Mouse (Mus musculus): ENCODE data around the gene Ankrd13b. TPM values are rescaled to one million over a fixed set of nuclear protein-coding genes. Genes with fewer than 3 reads are reported as not detected.

Ankrd13b gene
- total RNA-seq, 2 experiments from 2014 or later: 7.3 to 8.3 TPM

DNA sequence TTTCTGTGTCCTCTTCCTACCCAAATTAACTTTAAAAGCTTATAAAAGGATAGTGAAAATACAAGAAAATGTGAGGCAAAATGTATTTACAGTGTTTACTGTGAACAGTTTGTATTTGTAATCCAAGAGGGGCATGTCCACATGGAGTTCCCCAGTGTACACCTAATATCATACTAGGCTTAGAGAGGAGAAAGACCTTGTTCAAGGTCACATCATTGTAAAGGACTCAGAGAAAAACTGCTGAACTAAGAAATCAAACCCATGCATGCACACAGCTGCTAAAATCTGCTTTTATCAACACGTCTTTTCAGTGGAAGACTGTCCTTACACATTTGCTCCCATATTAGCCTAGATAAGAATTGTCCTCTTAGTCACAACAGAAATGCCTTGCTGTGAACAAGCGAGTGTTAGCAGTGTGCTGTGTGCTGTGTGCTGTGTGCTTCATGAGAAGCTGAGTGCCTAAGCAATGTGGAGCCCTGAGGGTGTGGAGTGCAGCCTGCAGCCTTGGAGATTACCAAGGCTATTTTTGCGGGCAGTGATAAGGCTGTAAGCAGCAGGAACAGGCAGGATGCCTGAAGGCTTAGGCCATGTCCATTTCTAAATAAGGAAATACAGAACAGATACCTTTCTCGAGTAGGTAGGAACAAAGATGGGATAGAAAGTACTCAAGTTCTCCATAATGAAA lies 66.2 kb downstream of the Ankrd13b start:
- intact Hi-C loops (cut with DNase I): loop anchor here (5.0 kb wide), 1 partner anchor 76 kb away; no protein-coding TSS in a partner anchor
- no peak for DNase-seq

Other genes starting within 250 kb of the Ankrd13b start
- 100 to 1,000 TPM; 140 to 181 TPM for gene Coro6, start 27.3 kb downstream of the Ankrd13b start, total RNA-seq (2021)
- 10 to 100 TPM; 23.9 to 25.5 TPM for gene Git1, start 3.9 kb upstream of the Ankrd13b start, total RNA-seq (2021)
- gene Abhd15, start 25.4 kb upstream of the Ankrd13b start, total RNA-seq (2021): under 1 TPM; 0.28 to 0.52 TPM
- gene Trp53i13, start 26.3 kb upstream of the Ankrd13b start, total RNA-seq (2021): 1 to 10 TPM; 2.9 to 3.6 TPM
- gene Gm10392, start 29.5 kb upstream of the Ankrd13b start, total RNA-seq (2021): not detected
- gene Taok1, start 118.1 kb upstream of the Ankrd13b start, total RNA-seq (2021): 10 to 100 TPM; 33.7 to 36.4 TPM
- gene Nufip2, start 196.5 kb upstream of the Ankrd13b start, total RNA-seq (2021): 10 to 100 TPM; 31.2 to 35.4 TPM
- gene Cryba1, start 235.6 kb upstream of the Ankrd13b start, total RNA-seq (2021): not detected

All from gastrocnemius, postnatal 36 days (tissue).